Mouse (Mus musculus): ENCODE results near the gene E130309D02Rik.

Gene E130309D02Rik

DNA sequence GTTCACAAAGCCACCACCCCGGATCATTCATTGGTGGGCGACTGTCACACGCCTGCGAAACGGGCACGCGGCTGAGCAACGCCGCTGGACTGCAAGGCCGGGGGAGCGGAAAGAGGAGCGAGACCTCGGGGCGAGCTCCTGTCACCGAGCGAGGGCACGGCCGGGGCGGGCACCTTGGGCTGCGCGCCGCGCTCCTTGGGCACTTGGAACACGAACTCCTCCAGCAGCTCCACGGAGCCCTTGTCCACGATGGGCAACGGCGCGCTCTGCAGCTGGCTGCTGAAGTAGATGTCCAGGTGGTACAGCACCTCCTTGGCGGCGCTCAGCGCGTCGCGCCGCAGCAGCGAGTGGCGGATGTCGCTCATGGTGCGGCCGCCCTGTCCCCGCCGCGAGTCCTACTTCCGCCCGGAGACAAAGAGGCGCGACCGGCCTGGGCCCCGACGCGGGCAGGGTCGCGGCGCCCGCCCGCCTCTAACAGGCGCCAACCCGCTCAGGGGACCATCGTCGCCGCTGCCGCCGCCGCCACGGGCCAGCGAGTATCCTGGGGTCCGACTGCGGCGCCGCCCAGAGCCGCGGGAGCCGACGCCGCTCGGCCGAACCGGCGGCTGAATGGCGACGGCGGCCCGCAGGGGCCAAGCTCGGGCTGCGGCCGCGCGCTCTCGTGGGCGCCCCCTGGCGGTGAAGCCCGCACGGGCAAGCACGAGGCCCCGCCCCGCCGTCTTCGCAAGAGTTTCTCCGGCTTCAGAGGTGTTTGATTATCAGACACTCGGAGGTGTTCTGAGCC lies at the start of gene E130309D02Rik:
TSS of gene E130309D02Rik (minus strand) at position 631 of the 784 bp plus-strand sequence.
- DNase-seq (ENCODE audit: low spot score): peak; percentile 53

DNA sequence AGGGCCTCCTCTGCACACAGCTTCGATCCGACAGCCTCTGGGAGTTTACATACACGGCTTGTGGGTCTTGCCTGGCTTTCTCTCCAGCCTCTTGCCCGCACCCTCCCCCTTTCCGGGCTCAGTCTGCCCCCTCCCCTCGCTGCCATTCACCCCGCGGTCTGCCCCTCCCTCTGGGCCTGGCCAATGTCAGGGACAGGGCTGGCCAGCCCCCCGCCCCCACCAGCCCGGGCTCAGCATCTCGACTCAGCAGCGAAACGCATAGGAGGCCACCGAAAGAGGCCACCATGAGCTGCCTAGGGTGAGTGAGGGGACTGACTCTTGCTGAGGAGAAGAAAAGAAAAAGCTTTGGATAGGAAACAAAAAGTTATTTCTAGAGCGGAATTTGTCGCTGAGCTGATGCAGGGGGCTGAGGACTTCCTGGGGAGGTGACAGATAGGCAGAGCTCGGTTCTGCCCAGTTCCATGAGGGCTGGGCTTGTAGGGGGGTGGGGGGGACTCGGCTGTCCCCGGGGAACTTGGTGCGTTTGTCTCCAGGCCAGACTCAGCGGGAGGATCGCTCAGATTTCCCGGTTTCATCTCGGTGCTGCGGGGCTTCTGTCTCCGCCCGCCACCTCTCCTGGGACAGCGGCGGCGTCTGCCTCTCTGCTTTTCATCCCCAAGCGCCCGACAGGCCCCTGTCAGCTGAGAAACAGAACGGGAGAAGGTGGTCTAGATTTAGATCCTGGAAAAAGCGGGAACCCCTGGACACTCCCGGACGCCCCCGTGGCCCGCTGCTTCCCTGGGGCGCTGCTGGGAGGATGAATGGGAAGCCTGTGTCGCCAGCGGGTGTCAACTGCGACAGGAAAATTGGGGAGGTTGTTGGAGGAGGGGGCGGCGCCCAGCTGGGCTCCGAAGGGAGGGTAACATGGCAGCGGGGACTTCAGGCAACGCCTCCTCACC lies 48.8 kb upstream of the E130309D02Rik start:
- DNase-seq (ENCODE audit: low spot score): no peak

DNA sequence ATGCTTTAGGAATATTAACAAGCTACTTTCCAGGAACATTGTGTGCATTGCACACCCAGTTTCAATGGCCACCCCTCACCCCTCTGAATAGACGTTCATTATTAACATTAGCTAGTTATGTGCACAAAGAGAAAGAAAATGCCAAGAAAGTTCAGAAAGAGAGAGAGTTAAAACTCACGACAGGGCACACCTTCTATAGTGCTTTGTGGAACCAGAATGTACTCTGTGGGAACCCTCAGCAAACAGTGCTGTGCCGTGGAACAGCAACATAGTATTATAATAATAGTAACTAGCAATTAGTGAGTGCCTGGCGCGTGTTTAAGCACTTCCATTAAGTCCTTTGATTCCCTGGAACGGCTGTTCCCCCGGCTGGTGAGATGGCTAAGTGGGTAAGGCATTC lies 46.3 kb upstream of the E130309D02Rik start:
- no peak for DNase-seq (ENCODE audit: low spot score)

- no peak for DNase-seq (ENCODE audit: low spot score)
Measured at GRCm38 (mm10) chr5:143360000-143360399, 44.8 kb upstream of the E130309D02Rik start.

GRCm38 (mm10) chr5:143359263-143359662 lies 44.1 kb upstream of the E130309D02Rik start:
- DNase-seq (ENCODE audit: low spot score): no peak

GRCm38 (mm10) chr5:143357564-143357963 lies 42.4 kb upstream of the E130309D02Rik start:
- no peak for DNase-seq (ENCODE audit: low spot score)

DNA sequence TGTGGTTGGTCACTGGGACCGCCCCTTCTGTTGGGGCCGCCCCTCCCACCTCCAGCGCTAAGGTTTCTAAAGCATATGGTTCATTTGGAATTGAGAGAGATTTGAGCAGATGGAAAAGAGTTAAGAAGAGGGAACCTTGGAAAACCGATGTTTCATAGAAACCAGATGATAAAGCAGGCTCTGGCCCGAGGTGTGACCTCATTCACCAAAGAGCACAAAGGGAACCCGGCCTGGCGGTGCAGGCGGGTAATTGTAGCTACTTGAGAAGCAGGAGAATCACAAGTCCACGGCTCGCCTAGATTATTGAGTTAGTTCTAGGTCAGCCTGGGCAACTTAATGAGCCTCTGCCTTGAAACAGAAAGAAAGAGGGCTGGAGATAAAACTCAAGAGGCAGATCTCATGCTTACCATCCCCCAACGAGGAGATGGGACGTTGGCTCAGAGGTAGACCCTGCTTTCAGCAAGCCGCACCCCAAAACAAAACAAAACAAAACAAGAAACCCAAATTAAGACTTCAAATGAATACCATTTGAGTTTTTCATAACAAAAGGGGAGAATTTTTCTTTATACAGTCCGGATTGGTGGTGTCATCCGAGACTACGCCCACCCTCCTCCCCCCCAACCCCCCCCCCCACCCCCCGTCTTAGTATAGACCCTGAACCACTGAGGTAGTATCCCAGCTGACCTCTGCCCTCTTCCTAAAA lies 41.7 kb upstream of the E130309D02Rik start, which contains the start of gene Grid2ip:
TSS of gene Grid2ip (plus strand) at position 653 of the 703 bp plus-strand sequence.
- no peak for DNase-seq (ENCODE audit: low spot score)

DNA sequence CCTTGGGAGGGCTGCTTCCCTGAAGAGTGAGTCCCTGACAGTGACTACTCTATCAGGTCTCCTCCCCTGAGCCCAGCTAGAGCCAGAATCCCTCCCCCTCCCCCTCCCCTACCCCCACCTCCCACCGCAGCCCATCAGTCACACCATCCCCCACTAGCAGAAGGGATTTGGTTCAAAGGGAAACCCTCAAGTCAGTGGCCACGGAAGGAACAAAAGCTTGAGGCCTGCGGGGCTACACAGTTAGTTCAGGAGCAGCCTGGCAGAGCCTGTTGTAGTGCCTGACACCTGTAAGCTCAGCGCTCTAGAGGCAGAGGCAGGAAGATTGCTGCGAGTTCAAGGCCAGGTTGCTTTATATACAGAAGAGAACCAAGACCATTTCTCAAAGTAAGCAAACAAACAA lies 40.9 kb upstream of the E130309D02Rik start:
- no peak for DNase-seq (ENCODE audit: low spot score)

- DNase-seq (ENCODE audit: low spot score): no peak
Measured at GRCm38 (mm10) chr5:143346367-143346766, 31.2 kb upstream of the E130309D02Rik start.

DNA sequence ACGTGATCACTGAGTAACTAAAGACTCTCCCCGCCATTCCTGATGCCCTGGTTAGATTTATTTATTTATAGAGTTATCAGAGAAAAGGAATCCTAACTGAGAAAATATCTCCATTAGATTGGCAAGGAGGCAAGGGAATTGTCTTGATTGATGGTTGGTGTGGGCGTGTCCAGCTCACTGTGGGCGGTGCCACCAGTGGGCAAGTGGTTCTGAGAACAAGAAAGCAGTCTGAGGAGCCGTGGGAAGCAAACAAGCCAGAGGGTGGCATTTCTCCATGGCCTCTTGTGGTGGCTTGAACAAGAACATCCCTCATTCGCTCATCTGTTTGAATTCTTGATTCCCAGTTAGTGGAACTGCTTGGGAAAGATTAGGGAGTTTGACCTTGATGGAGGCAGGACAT lies 24.4 kb upstream of the E130309D02Rik start:
- no peak for DNase-seq (ENCODE audit: low spot score)

DNA sequence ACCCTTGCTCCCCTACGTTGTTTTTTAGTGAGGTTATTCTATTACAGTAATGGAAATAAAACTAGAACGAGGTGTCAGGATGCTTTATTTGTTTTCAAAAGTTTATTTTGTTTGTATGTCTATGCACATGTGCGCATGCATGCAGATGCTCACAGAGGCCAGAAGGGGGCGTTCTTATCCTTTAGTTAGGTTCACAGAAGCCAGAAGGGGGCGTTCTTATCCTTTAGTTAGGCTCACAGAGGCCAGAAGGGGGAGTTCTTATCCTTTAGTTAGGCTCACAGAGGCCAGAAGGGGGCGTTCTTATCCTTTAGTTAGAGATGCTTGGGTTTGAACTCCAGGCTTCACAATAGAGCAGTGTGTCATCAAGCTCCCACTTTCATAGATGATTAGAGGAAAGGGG lies 21.4 kb upstream of the E130309D02Rik start:
- DNase-seq (ENCODE audit: low spot score): no peak

- no peak for DNase-seq (ENCODE audit: low spot score)
Measured at GRCm38 (mm10) chr5:143335089-143335460, 19.9 kb upstream of the E130309D02Rik start.

DNA sequence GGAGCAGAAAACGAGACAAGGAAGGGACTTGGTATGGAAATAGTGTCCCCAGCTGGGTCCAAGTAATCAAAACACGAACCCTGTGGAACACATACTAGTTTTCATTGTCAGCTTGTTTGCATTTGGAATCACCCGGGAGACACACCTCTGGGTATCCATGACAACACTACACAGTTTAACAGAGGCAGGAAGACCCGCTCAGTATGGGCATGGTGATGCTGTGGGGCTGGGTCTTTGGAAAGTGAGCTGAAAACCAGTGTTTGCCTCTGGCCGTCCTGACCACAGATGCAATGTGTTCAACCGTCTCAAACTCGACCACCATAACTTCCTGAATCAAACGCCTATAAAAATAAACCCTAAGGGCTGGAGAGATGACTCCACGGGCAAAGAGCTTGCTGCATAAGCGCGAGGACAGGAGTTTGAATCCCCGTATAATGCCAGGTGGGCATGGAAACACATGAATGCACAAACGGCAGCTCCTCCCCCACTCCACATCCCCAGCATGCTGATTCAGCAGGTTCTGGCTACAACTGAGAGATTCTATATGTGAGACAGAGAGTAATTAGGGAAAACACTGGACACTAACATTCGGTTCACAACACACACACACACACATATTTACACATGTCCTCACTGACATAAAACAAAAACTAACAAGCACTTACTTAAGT lies 19.4 kb upstream of the E130309D02Rik start:
- DNase-seq (ENCODE audit: low spot score): no peak

GRCm38 (mm10) chr5:143333872-143334271 lies 18.7 kb upstream of the E130309D02Rik start:
- peak; percentile 87 for DNase-seq (ENCODE audit: low spot score)

DNA sequence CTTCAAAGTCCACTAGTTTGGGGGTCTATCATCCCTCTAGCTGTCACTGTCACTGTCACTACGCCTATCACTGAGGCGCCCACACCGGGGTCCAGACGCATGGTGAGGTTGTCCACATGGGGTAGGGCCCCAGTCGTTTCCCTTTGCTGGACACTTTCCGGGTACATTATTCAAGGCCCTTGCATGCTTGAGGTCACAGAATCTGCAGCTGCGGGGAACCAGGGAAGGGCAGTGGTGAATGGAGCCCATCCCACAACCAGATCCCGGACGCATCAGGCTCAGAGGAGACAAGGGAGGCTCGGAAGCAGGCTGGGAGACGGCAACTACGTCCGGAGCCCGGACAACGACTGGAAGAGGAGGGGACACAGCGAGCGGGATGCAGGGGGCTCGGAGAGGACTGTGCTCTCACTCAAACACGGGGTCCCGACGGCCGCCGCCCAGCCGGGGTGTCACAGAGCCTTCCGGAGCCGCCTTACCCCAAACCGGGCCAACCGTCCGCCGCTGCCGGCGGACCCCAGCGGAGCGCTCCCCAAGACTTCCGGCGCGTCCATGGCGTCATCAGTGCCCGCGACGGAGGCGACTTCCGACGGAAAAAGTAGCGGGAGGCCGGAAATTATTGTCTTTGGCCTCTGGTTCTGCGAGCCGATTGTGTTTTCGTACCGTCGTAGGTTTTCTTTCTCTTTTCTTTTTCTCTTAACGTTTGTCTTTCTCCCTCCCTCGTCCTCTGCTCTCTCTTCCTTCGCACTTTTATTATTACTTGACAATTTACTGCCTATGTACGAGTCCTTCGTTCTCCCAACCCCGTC lies 13.7 kb upstream of the E130309D02Rik start, which contains the start of gene Zdhhc4:
TSS of gene Zdhhc4 (minus strand) at position 567 of the 806 bp plus-strand sequence.
- DNase-seq (ENCODE audit: low spot score): peak; percentile 53

GRCm38 (mm10) chr5:143317288-143317610 lies 2.1 kb upstream of the E130309D02Rik start:
- DNase-seq (ENCODE audit: low spot score): no peak

GRCm38 (mm10) chr5:143316605-143317287 lies 1.6 kb upstream of the E130309D02Rik start:
- DNase-seq (ENCODE audit: low spot score): no peak

DNA sequence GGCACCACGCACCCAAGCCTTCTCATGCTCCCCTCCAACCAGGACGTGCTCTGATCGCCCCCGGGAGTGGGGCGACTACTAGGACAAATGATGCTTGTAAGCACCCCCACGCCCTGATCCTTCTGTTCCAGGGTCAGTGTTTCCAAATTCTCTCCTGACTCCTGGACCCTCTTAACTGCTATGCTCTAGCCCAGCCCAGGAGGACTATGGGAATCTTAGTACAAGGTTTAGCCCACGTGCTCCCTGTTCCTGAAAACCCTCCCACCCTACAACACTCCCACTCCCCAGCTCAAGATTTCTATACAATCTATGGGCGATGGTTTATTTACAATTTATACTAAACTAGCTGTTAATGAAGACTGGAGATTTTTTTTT lies 341 bp upstream of the E130309D02Rik start:
- no peak for DNase-seq (ENCODE audit: low spot score)

GRCm38 (mm10) chr5:143314183-143314729 lies 904 bp downstream of the E130309D02Rik start:
- no peak for DNase-seq (ENCODE audit: low spot score)

GRCm38 (mm10) chr5:143311886-143312285 lies 3.3 kb downstream of the E130309D02Rik start:
- DNase-seq (ENCODE audit: low spot score): no peak
